Mouse (Mus musculus) bone marrow macrophage, adult 2 months (primary cell): ENCODE data around the gene Zmynd15.

Experiments
- CTCF ChIP-seq: IDR thresholded peaks from 2 replicates; pipeline ENCODE4 v1.5.1; 2012; ENCODE audit warnings: low read depth, mild to moderate bottlenecking, low read length, moderate library complexity
- POLR2A ChIP-seq: IDR thresholded peaks from 2 replicates; pipeline ENCODE4 v1.6.1; 2012; ENCODE audit warnings: mild to moderate bottlenecking, low read depth, low read length, borderline replicate concordance

DNA sequence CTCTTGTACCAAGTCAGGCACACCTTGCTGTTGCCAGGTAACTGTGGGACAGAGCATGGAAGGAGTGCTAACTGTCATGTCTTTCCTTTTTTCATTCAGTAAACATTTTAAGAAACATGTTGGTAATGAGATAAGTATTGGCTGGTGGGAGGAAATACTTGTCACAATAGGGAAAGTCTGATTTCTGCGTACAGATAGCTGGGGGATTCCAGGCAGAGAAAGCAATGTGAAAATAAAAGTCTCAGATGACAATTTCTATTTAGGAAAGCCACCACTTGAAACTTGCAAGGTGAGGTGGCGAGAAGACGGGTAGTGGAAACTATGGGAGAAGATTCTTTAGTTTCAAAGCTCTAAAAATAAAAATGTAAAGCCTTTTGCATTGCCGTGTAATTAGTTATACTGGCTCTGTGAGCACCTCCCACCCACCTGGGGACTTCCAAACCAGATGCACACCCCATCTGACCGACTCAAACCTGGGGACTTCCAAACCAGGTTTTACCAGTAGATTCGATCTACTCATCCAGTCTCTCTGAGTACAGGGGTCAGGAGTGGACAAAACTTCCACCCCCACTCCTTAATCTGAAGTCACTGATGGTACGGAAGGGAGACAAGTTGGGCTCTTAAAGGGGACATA lies 53.6 kb downstream of the Zmynd15 start:
- no peak for TF ChIP-seq CTCF
- TF ChIP-seq POLR2A: no peak
